Mouse (Mus musculus) hindbrain, embryonic 11.5 days (tissue): ENCODE results near the gene Ap3s2. TPM values are rescaled to one million over a fixed set of nuclear protein-coding genes. Genes with fewer than 3 reads are reported as not detected.
A peak's percentile ranks its signal among the peaks of the same experiment; 100 is the strongest.

ENCODE experiments used
- ATAC-seq: fragments of 200-750 bp; cut with Nextera tagmentation; 2 replicates; pipeline ENCODE4 v1.8.0; 2017; ENCODE audit warnings: mild to moderate bottlenecking, moderate TSS enrichment, moderate library complexity; ENCODE audit not compliant: low FRiP score
- DNase-seq: peaks from one replicate; pipeline ENCODE4 v3.0.0-alpha.2; 2015; ENCODE audit warnings: low spot score
- H3K27ac ChIP-seq: fragments of 300-500 bp; sonication (generic); 2 replicates; pipeline ENCODE4 v1.5.1; 2014; ENCODE audit warnings: mild to moderate bottlenecking, low read depth, low read length
- H3K27me3 ChIP-seq: fragments of 300-500 bp; sonication (generic); 2 replicates; pipeline ENCODE4 v1.6.1; 2014; ENCODE audit warnings: mild to moderate bottlenecking, low read length, moderate library complexity, mixed read lengths; ENCODE audit not compliant: control insufficient read depth, insufficient read depth
- H3K36me3 ChIP-seq: fragments of 300-500 bp; sonication (generic); 2 replicates; pipeline ENCODE4 v1.6.1; 2014; ENCODE audit warnings: mild to moderate bottlenecking, low read length, moderate library complexity, mixed read lengths; ENCODE audit not compliant: control insufficient read depth, insufficient read depth
- H3K4me1 ChIP-seq: fragments of 300-500 bp; sonication (generic); replicated peaks from 2 replicates; pipeline ENCODE4 v1.6.1; 2014; ENCODE audit warnings: low read length, mixed read lengths; ENCODE audit not compliant: control insufficient read depth, insufficient read depth
- H3K4me2 ChIP-seq: fragments of 300-500 bp; sonication (generic); replicated peaks from 2 replicates; pipeline ENCODE4 v1.6.1; 2014; ENCODE audit warnings: mild to moderate bottlenecking, low read depth, low read length
- H3K4me3 ChIP-seq: fragments of 300-500 bp; sonication (generic); 2 replicates; pipeline ENCODE4 v1.5.1; 2014; ENCODE audit warnings: low read depth, low read length
- H3K9ac ChIP-seq: fragments of 300-500 bp; sonication (generic); 2 replicates; pipeline ENCODE4 v1.6.1; 2014; ENCODE audit warnings: low read depth, low read length
- H3K9me3 ChIP-seq: fragments of 300-500 bp; sonication (generic); 2 replicates; pipeline ENCODE4 v1.6.1; 2016; ENCODE audit warnings: low read length; ENCODE audit not compliant: control insufficient read depth
- WGBS: fragments of 180-500 bp; shearing (Covaris S2); extraction: QIAGEN DNeasy Blood & Tissue Kit; methylation state at CpG from one replicate; pipeline ENCODE4 v1.1.7; 2014; 5-methylcytosine and 5-hydroxymethylcytosine counted together
- polyA plus RNA-seq: library from polyadenylated mRNA; unstranded; fragments of >200 nt; fragmentation: Nextera tagmentation; extraction: Ambion mirVana; gene quantifications from 2 replicates; pipeline ENCODE4 v1.2.1, GENCODE M21; 2014

Ap3s2 gene
- polyA plus RNA-seq, 1 experiment from 2014 or later: 46.6 TPM

GRCm38 (mm10) chr7:79866294-79867000, 54.0 kb downstream of the Ap3s2 start:
- ATAC-seq (no peak), DNase-seq (peak; percentile 16)
- Histone ChIP-seq H3K27ac (no peak overlapping the region), H3K36me3 (no peaks in the 10 kb centered on the region), H3K4me3 (no peak overlapping the region), H3K4me2 (no peak overlapping the region), H3K9me3 (no peaks in the 10 kb centered on the region), H3K9ac (no peak overlapping the region), H3K27me3 (no peaks in the 10 kb centered on the region), H3K4me1 (no peaks in the 10 kb centered on the region)
- WGBS: 78% methylated on average over 3 of the region's 3 CpGs

GRCm38 (mm10) chr7:79861794-79862193, 58.7 kb downstream of the Ap3s2 start:
- Histone ChIP-seq H3K27me3 (no peaks in the 10 kb centered on the region), H3K9ac (no peak overlapping the region), H3K4me1 (no peaks in the 10 kb centered on the region), H3K4me2 (no peak overlapping the region), H3K4me3 (no peak overlapping the region), H3K36me3 (no peaks in the 10 kb centered on the region), H3K27ac (no peak overlapping the region), H3K9me3 (no peaks in the 10 kb centered on the region)
- WGBS: 92% methylated on average over 8 of the region's 8 CpGs
- no peak for DNase-seq
- no peak for ATAC-seq

GRCm38 (mm10) chr7:79860811-79861210, 59.6 kb downstream of the Ap3s2 start, which contains the start of gene Anpep:
Gene Anpep (minus strand): TSS chr7:79861059.
- DNase-seq (no peak), ATAC-seq (no peak)
- no peaks in the 10 kb centered on the region for H3K4me1 ChIP-seq
- H3K36me3 ChIP-seq: no peaks in the 10 kb centered on the region
- H3K27ac ChIP-seq: no peak within 1 kb of the TSS
- no peaks in the 10 kb centered on the region for H3K9me3 ChIP-seq
- 76% methylated on average over 9 of the region's 9 CpGs for WGBS
- H3K27me3 ChIP-seq: no peaks in the 10 kb centered on the region
- no peak within 1 kb of the TSS for H3K4me3 ChIP-seq
- H3K9ac ChIP-seq: no peak within 1 kb of the TSS
- H3K4me2 ChIP-seq: no peak within 1 kb of the TSS

- WGBS: 54% methylated on average over 9 of the region's 9 CpGs
- no peak overlapping the region for H3K4me3 ChIP-seq
- H3K9me3 ChIP-seq: no peaks in the 10 kb centered on the region
- H3K27ac ChIP-seq: no peak overlapping the region
- no peaks in the 10 kb centered on the region for H3K27me3 ChIP-seq
- ATAC-seq (no peak), DNase-seq (no peak)
- no peak overlapping the region for H3K9ac ChIP-seq
- H3K36me3 ChIP-seq: no peaks in the 10 kb centered on the region
- no peaks in the 10 kb centered on the region for H3K4me1 ChIP-seq
- H3K4me2 ChIP-seq: no peak overlapping the region
Measured at GRCm38 (mm10) chr7:79858956-79859630, 61.4 kb downstream of the Ap3s2 start.

- Histone ChIP-seq H3K4me2 (no peak overlapping the region), H3K9ac (no peak overlapping the region), H3K36me3 (no peaks in the 10 kb centered on the region), H3K9me3 (no peaks in the 10 kb centered on the region), H3K27me3 (no peaks in the 10 kb centered on the region), H3K4me3 (no peak overlapping the region), H3K27ac (no peak overlapping the region), H3K4me1 (no peaks in the 10 kb centered on the region)
- 75% methylated on average over 11 of the region's 11 CpGs for WGBS
- ATAC-seq (no peak), DNase-seq (no peak)
Measured at GRCm38 (mm10) chr7:79858202-79858934, 62.1 kb downstream of the Ap3s2 start.

- 86% methylated on average over 4 of the region's 4 CpGs for WGBS
Measured at GRCm38 (mm10) chr7:79856305-79856704, 64.1 kb downstream of the Ap3s2 start.

GRCm38 (mm10) chr7:79847456-79848451, 72.7 kb downstream of the Ap3s2 start:
- Histone ChIP-seq H3K9me3 (no peaks in the 10 kb centered on the region), H3K4me2 (peak overlapping the region; percentile 67), H3K9ac (peak overlapping the region; percentile 8; the same call in 1 of the 2 replicates), H3K4me3 (peak overlapping the region; percentile 26), H3K27me3 (peaks cover 4% of the 10 kb centered on the region; the same call in 1 of the 2 replicates), H3K27ac (no peak overlapping the region), H3K36me3 (no peaks in the 10 kb centered on the region), H3K4me1 (no peaks in the 10 kb centered on the region; the same call in 1 of the 2 replicates)
- no peak for ATAC-seq
- peak; percentile 68 for DNase-seq
- 21% methylated on average over 30 of the region's 53 CpGs for WGBS

More at GRCm38 (mm10) chr7:79856305-79856704, 64.1 kb downstream of the Ap3s2 start:
- no peak overlapping the region for H3K4me2 ChIP-seq
- no peaks in the 10 kb centered on the region for H3K27me3 ChIP-seq
- no peaks in the 10 kb centered on the region for H3K36me3 ChIP-seq
- no peak overlapping the region for H3K9ac ChIP-seq
- no peaks in the 10 kb centered on the region for H3K4me1 ChIP-seq
- no peak overlapping the region for H3K4me3 ChIP-seq
- ATAC-seq (no peak), DNase-seq (no peak)
- no peak overlapping the region for H3K27ac ChIP-seq
- H3K9me3 ChIP-seq: no peaks in the 10 kb centered on the region

- Histone ChIP-seq H3K4me1 (no peaks in the 10 kb centered on the region; the same call in 1 of the 2 replicates), H3K4me2 (no peak overlapping the region), H3K27ac (no peak overlapping the region), H3K4me3 (no peak overlapping the region), H3K9ac (no peak overlapping the region), H3K36me3 (no peaks in the 10 kb centered on the region), H3K27me3 (peaks cover 4% of the 10 kb centered on the region; the same call in 1 of the 2 replicates), H3K9me3 (no peaks in the 10 kb centered on the region)
- DNase-seq (no peak), ATAC-seq (no peak)
- whole genome bisulfite sequencing: 65% methylated on average over 2 of the region's 2 CpGs
Measured at GRCm38 (mm10) chr7:79846342-79846741, 74.1 kb downstream of the Ap3s2 start.
